Mouse (Mus musculus): ENCODE results near the gene Sdk1. TPM values are rescaled to one million over a fixed set of nuclear protein-coding genes. Genes with fewer than 3 reads are reported as not detected.

Sdk1 gene
- polyA plus RNA-seq, 1 experiment = 1.0 TPM

GRCm38 (mm10) chr5:141428132-141428531 lies 186.8 kb downstream of the Sdk1 start:
- Histone ChIP-seq H3K27ac (ENCODE audit: insufficient read depth, low read depth, low read length) (no peak overlapping the region), H3K36me3 (ENCODE audit: control insufficient read depth, insufficient read depth, low read length) (no peaks in the 10 kb centered on the region), H3K4me3 (ENCODE audit: low read depth, low read length) (no peak overlapping the region), H3K4me1 (ENCODE audit: control insufficient read depth, insufficient read depth, insufficient read length, low read length) (no peaks in the 10 kb centered on the region), H3K27me3 (ENCODE audit: control insufficient read depth, insufficient read depth, low read length) (no peaks in the 10 kb centered on the region)
- WGBS = 51% methylated on average over 3 of the region's 3 CpGs
- no peak for TF ChIP-seq POLR2A (IDR thresholded peaks at IDR 0.05; ENCODE audit: low read depth, low read length)
- no peak for TF ChIP-seq CTCF (IDR thresholded peaks at IDR 0.05; ENCODE audit: extremely low read depth, insufficient read length, insufficient replicate concordance, low read depth, low read length)

GRCm38 (mm10) chr5:141433286-141433685 lies 192.0 kb downstream of the Sdk1 start:
- H3K27me3 ChIP-seq (ENCODE audit: control insufficient read depth, insufficient read depth, low read length) = no peaks in the 10 kb centered on the region
- TF ChIP-seq POLR2A (IDR thresholded peaks at IDR 0.05; ENCODE audit: low read depth, low read length) (no peak), CTCF (IDR thresholded peaks at IDR 0.05; ENCODE audit: extremely low read depth, insufficient read length, insufficient replicate concordance, low read depth, low read length) (no peak)
- no peak overlapping the region for H3K4me3 ChIP-seq (ENCODE audit: low read depth, low read length)
- H3K36me3 ChIP-seq (ENCODE audit: control insufficient read depth, insufficient read depth, low read length) = no peaks in the 10 kb centered on the region
- no peaks in the 10 kb centered on the region for H3K4me1 ChIP-seq (ENCODE audit: control insufficient read depth, insufficient read depth, insufficient read length, low read length)
- no peak overlapping the region for H3K27ac ChIP-seq (ENCODE audit: insufficient read depth, low read depth, low read length)
- WGBS = 97% methylated on average over 2 of the region's 2 CpGs

DNA sequence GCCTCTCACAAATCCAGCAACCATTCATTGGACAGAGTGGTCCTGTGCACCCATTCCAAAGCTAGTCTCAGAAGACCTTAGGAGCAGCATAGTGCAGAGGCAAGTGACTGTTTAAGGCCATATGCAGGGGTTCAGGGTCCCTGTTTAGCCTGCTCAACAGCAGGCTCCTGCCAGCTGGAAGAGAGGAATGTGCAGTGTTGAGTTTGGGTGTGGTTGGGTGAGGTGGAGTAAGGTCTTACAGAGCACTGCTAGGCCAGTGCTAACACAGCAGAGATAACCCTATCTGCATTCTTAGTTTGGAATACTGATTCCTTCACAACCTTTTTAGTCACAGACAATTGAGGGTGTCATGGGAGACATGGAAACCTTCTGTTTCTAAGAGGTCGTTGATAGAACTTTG lies 206.0 kb downstream of the Sdk1 start:
- TF ChIP-seq POLR2A (IDR thresholded peaks at IDR 0.05; ENCODE audit: low read depth, low read length) (no peak), CTCF (IDR thresholded peaks at IDR 0.05; ENCODE audit: extremely low read depth, insufficient read length, insufficient replicate concordance, low read depth, low read length) (no peak)
- WGBS = 27% methylated on average over 1 of the region's 1 CpGs
- Histone ChIP-seq H3K36me3 (ENCODE audit: control insufficient read depth, insufficient read depth, low read length) (no peaks in the 10 kb centered on the region), H3K4me3 (ENCODE audit: low read depth, low read length) (no peak overlapping the region), H3K4me1 (ENCODE audit: control insufficient read depth, insufficient read depth, insufficient read length, low read length) (peaks cover 3% of the 10 kb centered on the region; the same call in 1 of the 2 replicates), H3K27me3 (ENCODE audit: control insufficient read depth, insufficient read depth, low read length) (no peaks in the 10 kb centered on the region), H3K27ac (ENCODE audit: insufficient read depth, low read depth, low read length) (no peak overlapping the region)

- Histone ChIP-seq H3K27me3 (ENCODE audit: control insufficient read depth, insufficient read depth, low read length) (no peaks in the 10 kb centered on the region), H3K4me1 (ENCODE audit: control insufficient read depth, insufficient read depth, insufficient read length, low read length) (no peaks in the 10 kb centered on the region), H3K36me3 (ENCODE audit: control insufficient read depth, insufficient read depth, low read length) (no peaks in the 10 kb centered on the region), H3K4me3 (ENCODE audit: low read depth, low read length) (no peak overlapping the region), H3K27ac (ENCODE audit: insufficient read depth, low read depth, low read length) (no peak overlapping the region)
- TF ChIP-seq CTCF (IDR thresholded peaks at IDR 0.05; ENCODE audit: extremely low read depth, insufficient read length, insufficient replicate concordance, low read depth, low read length) = no peak
- no peak for TF ChIP-seq POLR2A (IDR thresholded peaks at IDR 0.05; ENCODE audit: low read depth, low read length)
- WGBS = 58% methylated on average over 2 of the region's 2 CpGs
These were observed 222.1 kb downstream of the Sdk1 start for GRCm38 (mm10) chr5:141463417-141463816.

- Histone ChIP-seq H3K4me1 (ENCODE audit: control insufficient read depth, insufficient read depth, insufficient read length, low read length) (no peaks in the 10 kb centered on the region), H3K4me3 (ENCODE audit: low read depth, low read length) (no peak overlapping the region), H3K27me3 (ENCODE audit: control insufficient read depth, insufficient read depth, low read length) (no peaks in the 10 kb centered on the region), H3K36me3 (ENCODE audit: control insufficient read depth, insufficient read depth, low read length) (no peaks in the 10 kb centered on the region), H3K27ac (ENCODE audit: insufficient read depth, low read depth, low read length) (no peak overlapping the region)
- TF ChIP-seq POLR2A (IDR thresholded peaks at IDR 0.05; ENCODE audit: low read depth, low read length) (no peak), CTCF (IDR thresholded peaks at IDR 0.05; ENCODE audit: extremely low read depth, insufficient read length, insufficient replicate concordance, low read depth, low read length) (no peak)
- WGBS = 68% methylated on average over 5 of the region's 5 CpGs
These were observed 227.5 kb downstream of the Sdk1 start for GRCm38 (mm10) chr5:141468821-141469220.

DNA sequence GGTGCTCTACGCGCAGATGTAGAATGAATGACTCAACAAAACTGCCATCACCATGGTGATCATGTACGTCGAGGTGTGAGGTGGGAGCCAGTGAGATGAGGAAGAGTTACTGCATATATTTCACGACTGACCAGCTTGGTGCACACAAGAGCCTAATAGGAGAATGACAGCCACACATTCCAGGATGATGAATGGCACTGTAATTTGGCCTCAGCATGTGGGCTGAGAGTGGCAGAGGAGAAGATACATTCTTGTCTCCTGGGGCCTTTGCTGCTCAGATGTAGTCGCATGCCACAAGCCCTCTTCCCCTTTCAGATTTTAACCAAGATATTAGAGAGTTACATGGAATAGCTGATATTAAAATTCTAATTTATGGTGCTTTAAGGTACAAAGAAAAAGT lies 264.0 kb downstream of the Sdk1 start:
- no peak overlapping the region for H3K4me3 ChIP-seq (ENCODE audit: low read depth, low read length)
- no peak for TF ChIP-seq CTCF (IDR thresholded peaks at IDR 0.05; ENCODE audit: extremely low read depth, insufficient read length, insufficient replicate concordance, low read depth, low read length)
- TF ChIP-seq POLR2A (IDR thresholded peaks at IDR 0.05; ENCODE audit: low read depth, low read length) = no peak
- WGBS = 72% methylated on average over 6 of the region's 6 CpGs
- H3K27me3 ChIP-seq (ENCODE audit: control insufficient read depth, insufficient read depth, low read length) = no peaks in the 10 kb centered on the region
- no peaks in the 10 kb centered on the region for H3K4me1 ChIP-seq (ENCODE audit: control insufficient read depth, insufficient read depth, insufficient read length, low read length)
- no peak overlapping the region for H3K27ac ChIP-seq (ENCODE audit: insufficient read depth, low read depth, low read length)
- H3K36me3 ChIP-seq (ENCODE audit: control insufficient read depth, insufficient read depth, low read length) = no peaks in the 10 kb centered on the region

GRCm38 (mm10) chr5:141506344-141506743 lies 265.1 kb downstream of the Sdk1 start:
- TF ChIP-seq CTCF (IDR thresholded peaks at IDR 0.05; ENCODE audit: extremely low read depth, insufficient read length, insufficient replicate concordance, low read depth, low read length) (no peak), POLR2A (IDR thresholded peaks at IDR 0.05; ENCODE audit: low read depth, low read length) (no peak)
- Histone ChIP-seq H3K4me3 (ENCODE audit: low read depth, low read length) (no peak overlapping the region), H3K4me1 (ENCODE audit: control insufficient read depth, insufficient read depth, insufficient read length, low read length) (no peaks in the 10 kb centered on the region), H3K27me3 (ENCODE audit: control insufficient read depth, insufficient read depth, low read length) (no peaks in the 10 kb centered on the region), H3K36me3 (ENCODE audit: control insufficient read depth, insufficient read depth, low read length) (no peaks in the 10 kb centered on the region), H3K27ac (ENCODE audit: insufficient read depth, low read depth, low read length) (no peak overlapping the region)
- 87% methylated on average over 3 of the region's 3 CpGs for WGBS

Measured in small intestine, adult 2 months (tissue).